ENCODE assay signal across 24 mouse cellular contexts in genomic region chr13:70698812-70699387, GRCm38 (mm10).
DNase-seq lines count a peak whose midpoint lies in the region; ATAC-seq and TF ChIP-seq lines count a peak whose summit lies in the region.
"Had no signal": no experiment of that assay in that cellular context is flagged by ENCODE, and none has a peak within 500 bp of the region (broad histone marks: within the 10 kb centered on the region; RNA-seq: fewer than 3 reads in every experiment).

No protein-coding gene starts in this region.

- no peak for ATAC-seq in midbrain, postnatal 0 days (ENCODE audit: low FRiP score)
- ATAC-seq in midbrain, embryonic 14.5 days (ENCODE audit: low FRiP score, low TSS enrichment), result no peak
- ATAC-seq in frontal cortex, adult (ENCODE audit: low TSS enrichment), result peak; percentile 99
- ATAC-seq: midbrain, embryonic 16.5 days had no signal

- 59% methylated on average over 4 of the region's 4 CpGs for WGBS in midbrain, postnatal 0 days
- 70% methylated on average over 4 of the region's 4 CpGs for WGBS in midbrain, embryonic 14.5 days

- DNase-seq in midbrain, postnatal 0 days (ENCODE audit: low spot score), result peak; percentile 9
- no peak for DNase-seq in midbrain, embryonic 14.5 days
- DNase-seq in left cerebral cortex, adult 9 months (ENCODE audit: low spot score in 2 of 2), result peak; percentile 27 to 69
- peak; percentile 27 to 63 for DNase-seq in right cerebral cortex, postnatal 36 days (ENCODE audit: low spot score in 2 of 2)
- DNase-seq in layer of hippocampus, postnatal 36 days, result no peak
- DNase-seq in spleen, adult 12 weeks (ENCODE audit: low spot score), result no peak
- DNase-seq: adrenal gland, postnatal 10 days; cerebellum, adult 11 months; cerebellum, postnatal 10 days; gastrocnemius, postnatal 36 days; heart, adult 2 months; heart, postnatal 14 days; kidney, adult 18-20 months; layer of hippocampus, adult 9-11 months; liver; lung, postnatal 4 days had no signal

- no peaks in the 10 kb centered on the region for H3K36me3 ChIP-seq in midbrain, postnatal 0 days (ENCODE audit: insufficient read depth, low read length)
- no peaks in the 10 kb centered on the region for H3K36me3 ChIP-seq in midbrain, embryonic 14.5 days (ENCODE audit: control insufficient read depth, insufficient read depth, low read length)
- H3K36me3 ChIP-seq: embryonic facial prominence, embryonic 12.5 days; heart, embryonic 13.5 days; limb, embryonic 10.5 days; liver, embryonic 15.5 days; neural tube, embryonic 15.5 days had no signal

- no peak overlapping the region for H3K27ac ChIP-seq in midbrain, postnatal 0 days (ENCODE audit: low read depth, low read length)
- no peak overlapping the region for H3K27ac ChIP-seq in midbrain, embryonic 14.5 days (replicated peaks; ENCODE audit: low read depth, low read length)
- H3K27ac ChIP-seq: embryonic facial prominence, embryonic 12.5 days; heart, adult 2 months; heart, embryonic 13.5 days; kidney, postnatal 0 days; limb, embryonic 10.5 days; liver, embryonic 15.5 days; neural tube, embryonic 15.5 days had no signal

- H3K9me3 ChIP-seq in midbrain, postnatal 0 days (ENCODE audit: low read length), result no peaks in the 10 kb centered on the region
- H3K9me3 ChIP-seq in midbrain, embryonic 14.5 days (ENCODE audit: control insufficient read depth, low read length), result no peaks in the 10 kb centered on the region
- H3K9me3 ChIP-seq: embryonic facial prominence, embryonic 12.5 days; heart, embryonic 13.5 days; limb, embryonic 10.5 days; liver, embryonic 15.5 days; neural tube, embryonic 15.5 days had no signal

- H3K4me1 ChIP-seq in midbrain, postnatal 0 days (ENCODE audit: insufficient read depth, low read length), result no peaks in the 10 kb centered on the region
- H3K4me1 ChIP-seq in midbrain, embryonic 14.5 days (ENCODE audit: control insufficient read depth, insufficient read depth, low read length), result no peaks in the 10 kb centered on the region
- H3K4me1 ChIP-seq: embryonic facial prominence, embryonic 12.5 days; liver, embryonic 15.5 days; neural tube, embryonic 15.5 days had no signal

- no peak overlapping the region for H3K4me3 ChIP-seq in midbrain, postnatal 0 days (ENCODE audit: low read depth, low read length)
- H3K4me3 ChIP-seq in midbrain, embryonic 14.5 days (replicated peaks; ENCODE audit: low read depth, low read length), result no peak overlapping the region
- H3K4me3 ChIP-seq: embryonic facial prominence, embryonic 12.5 days; heart, adult 2 months; heart, embryonic 13.5 days; limb, embryonic 10.5 days; liver, embryonic 15.5 days; neural tube, embryonic 15.5 days had no signal

- H3K9ac ChIP-seq in midbrain, postnatal 0 days (replicated peaks; ENCODE audit: low read length, poor library complexity, severe bottlenecking), result no peak overlapping the region
- H3K9ac ChIP-seq in midbrain, embryonic 14.5 days (replicated peaks; ENCODE audit: low read length), result no peak overlapping the region
- H3K9ac ChIP-seq: embryonic facial prominence, embryonic 12.5 days; heart, embryonic 13.5 days; liver, embryonic 15.5 days; neural tube, embryonic 15.5 days had no signal

- no peak for TF ChIP-seq CTCF in midbrain, postnatal 0 days (IDR thresholded peaks at IDR 0.05)

- no peaks in the 10 kb centered on the region for H3K27me3 ChIP-seq in midbrain, postnatal 0 days (ENCODE audit: insufficient read depth, low read length)
- no peaks in the 10 kb centered on the region for H3K27me3 ChIP-seq in midbrain, embryonic 14.5 days (ENCODE audit: control insufficient read depth, insufficient read depth, low read length)
- H3K27me3 ChIP-seq: embryonic facial prominence, embryonic 12.5 days; heart, embryonic 13.5 days; liver, embryonic 15.5 days; neural tube, embryonic 15.5 days had no signal

- H3K4me2 ChIP-seq in midbrain, postnatal 0 days (ENCODE audit: low read depth, low read length, poor library complexity, severe bottlenecking), result no peak overlapping the region
- H3K4me2 ChIP-seq in midbrain, embryonic 14.5 days (ENCODE audit: low read length), result no peak overlapping the region
- H3K4me2 ChIP-seq: embryonic facial prominence, embryonic 12.5 days; heart, embryonic 13.5 days; liver, embryonic 15.5 days; neural tube, embryonic 15.5 days had no signal

Comparison
In these comparisons a context has a peak if more than half of its experiments do, and no peak if none do; other contexts are left out.
1. DNase-seq: peak in midbrain, postnatal 0 days (single experiment), left cerebral cortex, adult 9 months (2 of 2) and right cerebral cortex, postnatal 36 days (2 of 2); none in midbrain, embryonic 14.5 days (single experiment), layer of hippocampus, postnatal 36 days (0 of 2) and spleen, adult 12 weeks (single experiment).